19 mouse cellular contexts compared by ENCODE assay signal in the genomic region with DNA sequence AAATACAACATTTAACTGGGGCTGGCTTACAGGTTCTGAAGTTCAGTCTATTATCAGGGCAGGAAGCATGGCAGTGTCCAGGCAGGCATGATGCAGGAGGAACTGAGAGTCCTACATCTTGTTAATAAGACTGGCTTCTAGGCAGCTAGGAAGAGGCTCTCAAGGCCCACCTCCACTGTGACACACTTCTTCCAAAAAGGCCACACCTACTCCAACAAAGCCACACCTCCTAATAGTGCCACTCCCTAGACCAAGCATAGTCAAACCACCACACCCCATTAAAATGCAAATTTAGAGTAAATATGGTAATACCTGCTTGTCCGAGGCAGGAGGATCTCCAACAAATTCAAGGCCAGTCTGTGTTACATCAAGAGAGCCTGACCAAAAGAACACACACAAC.
A peak's percentile ranks its signal among the peaks of the same experiment; 100 is the strongest.
DNase-seq lines count a peak whose midpoint lies in the region; ATAC-seq lines count a peak whose summit lies in the region.
"Had no signal": no experiment of that assay in that cellular context is flagged by ENCODE, and none has a peak within 500 bp of the region (broad histone marks: within the 10 kb centered on the region; RNA-seq: fewer than 3 reads in every experiment).

No protein-coding gene starts in this region.

- 80% methylated on average over 1 of the region's 1 CpGs for WGBS in midbrain, embryonic 11.5 days
- WGBS in midbrain, embryonic 10.5 days, result 67% methylated on average over 1 of the region's 1 CpGs
- 69% methylated on average over 1 of the region's 1 CpGs for WGBS in liver, embryonic 11.5 days
- WGBS in midbrain, embryonic 14.5 days, result 81% methylated on average over 1 of the region's 1 CpGs

- no peaks in the 10 kb centered on the region for H3K4me1 ChIP-seq in midbrain, embryonic 11.5 days (ENCODE audit: control insufficient read depth, insufficient read depth, low read length)
- no peaks in the 10 kb centered on the region for H3K4me1 ChIP-seq in midbrain, embryonic 10.5 days
- H3K4me1 ChIP-seq in liver, embryonic 11.5 days (replicated peaks; ENCODE audit: control insufficient read depth, insufficient read depth, low read length), result peaks cover 6% of the 10 kb centered on the region; the same call in 1 of the 2 replicates
- no peaks in the 10 kb centered on the region for H3K4me1 ChIP-seq in midbrain, embryonic 14.5 days (ENCODE audit: control insufficient read depth, insufficient read depth, low read length)
- H3K4me1 ChIP-seq: limb, embryonic 12.5 days; lung, embryonic 15.5 days; neural tube, embryonic 12.5 days had no signal

- no peaks in the 10 kb centered on the region for H3K27me3 ChIP-seq in midbrain, embryonic 11.5 days (ENCODE audit: control insufficient read depth, insufficient read depth, low read length)
- H3K27me3 ChIP-seq in midbrain, embryonic 10.5 days (ENCODE audit: low read depth, poor library complexity, severe bottlenecking), result no peaks in the 10 kb centered on the region
- H3K27me3 ChIP-seq in liver, embryonic 11.5 days (replicated peaks; ENCODE audit: control insufficient read depth, insufficient read depth, low read length), result no peaks in the 10 kb centered on the region
- no peaks in the 10 kb centered on the region for H3K27me3 ChIP-seq in midbrain, embryonic 14.5 days (ENCODE audit: control insufficient read depth, insufficient read depth, low read length)
- H3K27me3 ChIP-seq: forebrain, embryonic 15.5 days; limb, embryonic 12.5 days; lung, embryonic 15.5 days; neural tube, embryonic 12.5 days had no signal

- DNase-seq in midbrain, embryonic 11.5 days (ENCODE audit: low spot score, missing footprints), result peak; percentile 8
- no peak for DNase-seq in midbrain, embryonic 10.5 days (ENCODE audit: low spot score)
- peak; percentile 49 for DNase-seq in c-Kit-positive CD71-positive TER-119-negative erythroid progenitor cells, embryonic 14.5 days (ENCODE audit: low read depth)
- no peak for DNase-seq in liver, embryonic 11.5 days (ENCODE audit: low spot score)
- no peak for DNase-seq in midbrain, embryonic 14.5 days
- no peak for DNase-seq in kidney, adult 9 months
- DNase-seq in embryo, embryonic 11 days, result no peak
- DNase-seq: adrenal gland, postnatal 36 days; cerebellum, postnatal 25 days; heart, postnatal 4 days; thymus, postnatal 4 days had no signal

- H3K4me2 ChIP-seq in midbrain, embryonic 11.5 days, result no peak overlapping the region
- peak overlapping the region; percentile 34 for H3K4me2 ChIP-seq in liver, embryonic 11.5 days
- no peak overlapping the region for H3K4me2 ChIP-seq in midbrain, embryonic 14.5 days (ENCODE audit: low read length)
- H3K4me2 ChIP-seq: forebrain, embryonic 15.5 days; heart, embryonic 11.5 days; limb, embryonic 12.5 days; lung, embryonic 15.5 days; neural tube, embryonic 12.5 days had no signal

- no peaks in the 10 kb centered on the region for H3K9me3 ChIP-seq in midbrain, embryonic 11.5 days (ENCODE audit: control insufficient read depth, low read length)
- H3K9me3 ChIP-seq in midbrain, embryonic 10.5 days (replicated peaks), result no peaks in the 10 kb centered on the region
- no peaks in the 10 kb centered on the region for H3K9me3 ChIP-seq in liver, embryonic 11.5 days (ENCODE audit: control insufficient read depth, low read length)
- no peaks in the 10 kb centered on the region for H3K9me3 ChIP-seq in midbrain, embryonic 14.5 days (ENCODE audit: control insufficient read depth, low read length)
- H3K9me3 ChIP-seq: forebrain, embryonic 15.5 days; limb, embryonic 12.5 days; lung, embryonic 15.5 days; neural tube, embryonic 12.5 days had no signal

- ATAC-seq in midbrain, embryonic 11.5 days (ENCODE audit: low FRiP score), result no peak
- ATAC-seq in liver, embryonic 11.5 days (replicated peaks; ENCODE audit: low FRiP score), result peak; percentile 90
- ATAC-seq in megakaryocyte-erythroid progenitor cell, adult 5-6 weeks (replicated peaks; ENCODE audit: low FRiP score, low TSS enrichment, poor library complexity, severe bottlenecking), result peak; percentile 50
- ATAC-seq in midbrain, embryonic 14.5 days (ENCODE audit: low FRiP score, low TSS enrichment), result no peak
- ATAC-seq: forebrain, embryonic 15.5 days; hindbrain, postnatal 0 days had no signal

- no peaks in the 10 kb centered on the region for H3K36me3 ChIP-seq in midbrain, embryonic 11.5 days (ENCODE audit: control insufficient read depth, insufficient read depth, low read length)
- H3K36me3 ChIP-seq in midbrain, embryonic 10.5 days, result no peaks in the 10 kb centered on the region; the same call in 1 of the 2 replicates
- H3K36me3 ChIP-seq in liver, embryonic 11.5 days (ENCODE audit: control insufficient read depth, insufficient read depth, low read length), result no peaks in the 10 kb centered on the region
- H3K36me3 ChIP-seq in midbrain, embryonic 14.5 days (ENCODE audit: control insufficient read depth, insufficient read depth, low read length), result peaks cover 9% of the 10 kb centered on the region
- H3K36me3 ChIP-seq: limb, embryonic 12.5 days; lung, embryonic 15.5 days had no signal

- H3K4me3 ChIP-seq in midbrain, embryonic 11.5 days (ENCODE audit: low read depth, low read length), result no peak overlapping the region
- H3K4me3 ChIP-seq in midbrain, embryonic 10.5 days, result no peak overlapping the region
- H3K4me3 ChIP-seq in liver, embryonic 11.5 days (ENCODE audit: low read depth, low read length), result no peak overlapping the region
- H3K4me3 ChIP-seq in midbrain, embryonic 14.5 days (replicated peaks; ENCODE audit: low read depth, low read length), result no peak overlapping the region
- H3K4me3 ChIP-seq: forebrain, embryonic 15.5 days; left cerebral cortex, adult 2 months; limb, embryonic 12.5 days; lung, embryonic 15.5 days; neural tube, embryonic 12.5 days had no signal

- no peak overlapping the region for H3K9ac ChIP-seq in midbrain, embryonic 11.5 days (ENCODE audit: low read length)
- no peak overlapping the region for H3K9ac ChIP-seq in liver, embryonic 11.5 days (ENCODE audit: low read depth, low read length)
- H3K9ac ChIP-seq in midbrain, embryonic 14.5 days (replicated peaks; ENCODE audit: low read length), result no peak overlapping the region
- H3K9ac ChIP-seq: forebrain, embryonic 15.5 days; limb, embryonic 12.5 days; lung, embryonic 15.5 days; neural tube, embryonic 12.5 days had no signal

- H3K27ac ChIP-seq in midbrain, embryonic 11.5 days (ENCODE audit: low read depth, low read length), result no peak overlapping the region
- no peak overlapping the region for H3K27ac ChIP-seq in midbrain, embryonic 10.5 days (replicated peaks)
- H3K27ac ChIP-seq in liver, embryonic 11.5 days (ENCODE audit: low read depth, low read length), result peak overlapping the region; percentile 62
- no peak overlapping the region for H3K27ac ChIP-seq in midbrain, embryonic 14.5 days (replicated peaks; ENCODE audit: low read depth, low read length)
- H3K27ac ChIP-seq: forebrain, embryonic 15.5 days; hindbrain, postnatal 0 days; left cerebral cortex, adult 2 months; limb, embryonic 12.5 days; lung, embryonic 15.5 days; neural tube, embryonic 12.5 days had no signal

Comparison
In these comparisons a context has a peak if more than half of its experiments do, and no peak if none do; other contexts are left out.
1. DNase-seq: peak in midbrain, embryonic 11.5 days (single experiment) and c-Kit-positive CD71-positive TER-119-negative erythroid progenitor cells, embryonic 14.5 days (single experiment); none in midbrain, embryonic 10.5 days (single experiment), liver, embryonic 11.5 days (single experiment), midbrain, embryonic 14.5 days (single experiment), kidney, adult 9 months (single experiment) and embryo, embryonic 11 days (single experiment).
2. ATAC-seq: peak in liver, embryonic 11.5 days (single experiment) and megakaryocyte-erythroid progenitor cell, adult 5-6 weeks (single experiment); none in midbrain, embryonic 11.5 days (single experiment) and midbrain, embryonic 14.5 days (single experiment).